Mouse (Mus musculus): ENCODE data around the gene Ftcd.

Gene Ftcd

GRCm38 (mm10) chr10:76575374-76575773, at the start of gene Ftcd:
Gene Ftcd, plus strand, starts transcription at chr10:76575648.
- DNase-seq (ENCODE audit: low spot score), result peak; percentile 33

DNA sequence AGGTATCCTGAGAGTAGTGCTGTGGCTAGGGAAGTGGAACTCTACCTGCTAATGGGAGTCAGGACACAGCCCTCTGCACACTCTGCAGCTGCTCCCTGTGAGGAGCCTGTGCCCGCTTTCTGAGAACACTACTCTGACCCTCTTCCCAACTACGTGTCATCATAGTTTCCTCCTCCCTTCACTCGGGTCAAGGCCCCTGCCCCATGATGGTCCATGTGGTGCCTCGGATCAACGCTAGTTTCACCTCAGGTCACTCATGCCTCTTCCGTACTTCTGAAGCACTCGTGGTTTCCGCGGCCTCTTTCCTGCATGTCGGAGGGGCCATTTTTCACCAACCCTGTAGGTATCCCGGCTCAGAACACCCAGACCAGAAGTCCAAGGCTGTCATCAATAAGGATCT, 44.5 kb upstream of the Ftcd start:
- no peak for DNase-seq (ENCODE audit: low spot score)

- DNase-seq (ENCODE audit: low spot score), result peak; percentile 97
Observed at GRCm38 (mm10) chr10:76531375-76531774, 44.1 kb upstream of the Ftcd start, which contains the start of gene Lss. Gene Lss, plus strand, starts transcription at chr10:76531588.

- no peak for DNase-seq (ENCODE audit: low spot score)
Observed at GRCm38 (mm10) chr10:76531828-76532227, 43.6 kb upstream of the Ftcd start.

DNA sequence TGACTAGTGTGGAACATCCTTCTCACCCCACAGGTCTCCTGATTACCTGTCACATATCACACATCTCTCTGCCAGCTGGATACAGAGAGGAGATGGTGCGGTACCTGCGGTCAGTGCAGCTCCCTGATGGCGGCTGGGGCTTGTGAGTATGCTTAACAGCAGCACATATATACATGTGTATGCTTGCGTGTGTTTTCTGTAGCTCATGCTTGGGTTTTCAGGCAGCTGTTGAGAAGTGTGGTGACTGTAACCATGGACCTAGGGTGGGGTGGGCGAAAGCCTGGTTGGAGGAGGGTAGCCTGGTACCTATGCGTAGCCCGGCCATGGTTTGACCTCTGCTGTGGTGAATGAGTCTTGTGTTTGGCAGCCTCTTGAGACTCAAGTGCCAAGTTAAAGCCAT, 39.9 kb upstream of the Ftcd start:
- no peak for DNase-seq (ENCODE audit: low spot score)

- peak; percentile 51 for DNase-seq (ENCODE audit: low spot score)
Observed at GRCm38 (mm10) chr10:76537619-76538018, 37.8 kb upstream of the Ftcd start.

GRCm38 (mm10) chr10:76541336-76542085, 33.9 kb upstream of the Ftcd start:
- DNase-seq (ENCODE audit: low spot score), result no peak

DNA sequence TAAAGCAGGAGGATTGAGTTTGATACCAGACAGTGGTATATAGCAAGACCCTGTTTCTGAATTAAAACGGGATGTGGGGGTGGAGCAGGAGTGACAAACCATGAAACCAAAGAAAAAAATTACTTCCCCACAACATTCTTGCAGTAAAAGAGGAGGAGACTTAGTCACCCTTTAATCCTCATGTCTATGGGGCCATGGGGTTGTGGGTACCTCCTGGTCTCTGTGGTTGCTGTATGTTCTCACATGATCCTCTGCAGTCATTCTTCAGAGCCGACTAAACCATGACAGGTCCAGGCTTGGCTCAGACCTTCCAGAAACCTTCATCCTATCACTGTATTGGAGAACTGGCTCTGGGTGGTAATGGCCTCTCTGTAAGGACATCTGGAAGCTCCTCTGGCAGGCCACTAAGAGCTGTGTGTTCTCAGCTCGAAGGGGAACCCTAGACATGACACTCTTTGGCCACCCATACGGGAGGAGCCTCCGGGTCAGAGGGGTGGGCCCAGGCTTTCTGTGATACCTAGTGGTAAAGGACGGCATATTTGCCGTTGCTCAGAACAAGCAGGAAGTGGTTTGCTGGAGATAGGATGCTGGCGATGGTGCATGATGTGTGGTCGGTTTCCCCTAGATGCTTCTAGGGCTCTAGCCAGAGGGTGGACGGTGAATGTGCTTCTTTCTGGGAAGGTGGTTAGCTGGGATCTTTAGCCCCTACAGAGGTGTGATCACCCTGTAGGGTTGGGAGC, 32.6 kb upstream of the Ftcd start:
- no peak for DNase-seq (ENCODE audit: low spot score)

GRCm38 (mm10) chr10:76546566-76546965, 28.9 kb upstream of the Ftcd start:
- DNase-seq (ENCODE audit: low spot score), result no peak

- no peak for DNase-seq (ENCODE audit: low spot score)
Observed at GRCm38 (mm10) chr10:76548218-76548617, 27.2 kb upstream of the Ftcd start.

GRCm38 (mm10) chr10:76550458-76550857, 25.0 kb upstream of the Ftcd start:
- no peak for DNase-seq (ENCODE audit: low spot score)

GRCm38 (mm10) chr10:76551556-76551955, 23.9 kb upstream of the Ftcd start:
- DNase-seq (ENCODE audit: low spot score), result no peak

GRCm38 (mm10) chr10:76554061-76554460, 21.4 kb upstream of the Ftcd start:
- DNase-seq (ENCODE audit: low spot score), result no peak

DNA sequence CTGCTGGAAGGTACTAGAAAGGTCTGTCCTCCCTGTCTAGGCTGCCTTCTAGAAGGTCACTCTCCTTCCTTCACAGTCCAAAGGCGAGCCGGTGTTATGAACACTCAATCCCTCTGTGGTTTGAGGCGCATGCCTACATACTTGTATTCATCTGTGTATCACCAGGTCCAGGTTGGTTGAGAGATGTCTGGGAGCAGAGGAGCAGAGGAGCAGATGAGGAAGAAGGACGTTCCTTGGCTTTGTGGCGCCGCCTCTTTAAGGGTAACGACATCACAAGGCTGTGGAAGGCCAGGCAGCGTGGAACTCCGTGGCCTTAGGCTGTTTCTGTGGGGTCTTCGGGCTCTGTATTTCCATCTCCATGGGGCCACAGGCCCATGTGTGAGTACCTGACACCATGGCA, 13.5 kb upstream of the Ftcd start, which contains the start of gene Spatc1l:
Gene Spatc1l (plus strand): TSS at position 301 of the 400 bp plus-strand sequence.
- no peak for DNase-seq (ENCODE audit: low spot score)

GRCm38 (mm10) chr10:76569996-76570685, 5.3 kb upstream of the Ftcd start:
- DNase-seq (ENCODE audit: low spot score), result peak; percentile 37

- DNase-seq (ENCODE audit: low spot score), result no peak
Observed at GRCm38 (mm10) chr10:76571070-76571469, 4.4 kb upstream of the Ftcd start.

DNA sequence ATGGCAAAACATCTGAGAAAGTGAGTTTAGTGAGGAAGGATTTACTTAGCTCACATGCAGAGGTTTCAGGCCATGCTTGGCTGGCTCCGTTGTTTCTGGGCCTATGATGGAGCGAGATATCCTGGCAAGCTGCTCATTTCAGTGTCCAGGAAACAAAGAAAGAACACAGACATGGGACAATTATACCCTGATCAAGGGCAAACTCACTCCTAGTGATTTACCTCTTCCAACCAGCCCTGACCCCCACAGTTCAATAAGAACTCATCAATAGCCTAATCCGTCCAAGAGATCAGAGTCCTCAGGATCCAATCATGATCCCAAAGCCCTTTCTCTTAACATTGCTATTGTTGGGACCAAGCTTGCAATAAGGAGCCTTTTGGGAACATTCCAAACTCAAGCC, 3.3 kb upstream of the Ftcd start:
- DNase-seq (ENCODE audit: low spot score), result no peak

GRCm38 (mm10) chr10:76576920-76577319, 1.5 kb downstream of the Ftcd start:
- peak; percentile 51 for DNase-seq (ENCODE audit: low spot score)

DNA sequence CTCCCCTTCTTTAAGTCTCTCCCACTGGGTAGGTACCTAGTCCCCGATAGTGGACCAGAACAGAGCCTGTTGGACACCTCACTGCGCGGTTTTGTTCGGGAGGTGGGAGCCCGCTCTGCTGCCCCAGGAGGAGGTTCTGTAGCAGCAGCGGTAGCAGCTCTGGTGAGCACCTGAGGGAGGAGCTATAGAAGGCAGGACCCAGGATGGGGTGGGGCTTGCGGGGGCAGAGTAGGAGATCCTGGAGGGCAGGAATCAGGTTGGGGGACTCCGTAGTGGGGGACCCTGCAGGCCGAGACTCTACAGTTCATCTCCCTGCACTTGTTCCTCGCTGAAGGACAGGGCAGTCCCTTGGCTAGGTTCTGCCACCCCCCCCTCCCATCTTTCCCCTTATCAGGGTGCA, 8.7 kb downstream of the Ftcd start:
- no peak for DNase-seq (ENCODE audit: low spot score)

GRCm38 (mm10) chr10:76586190-76586589, 10.7 kb downstream of the Ftcd start:
- no peak for DNase-seq (ENCODE audit: low spot score)

- no peak for DNase-seq (ENCODE audit: low spot score)
Observed at GRCm38 (mm10) chr10:76590197-76590596, 14.7 kb downstream of the Ftcd start.

DNA sequence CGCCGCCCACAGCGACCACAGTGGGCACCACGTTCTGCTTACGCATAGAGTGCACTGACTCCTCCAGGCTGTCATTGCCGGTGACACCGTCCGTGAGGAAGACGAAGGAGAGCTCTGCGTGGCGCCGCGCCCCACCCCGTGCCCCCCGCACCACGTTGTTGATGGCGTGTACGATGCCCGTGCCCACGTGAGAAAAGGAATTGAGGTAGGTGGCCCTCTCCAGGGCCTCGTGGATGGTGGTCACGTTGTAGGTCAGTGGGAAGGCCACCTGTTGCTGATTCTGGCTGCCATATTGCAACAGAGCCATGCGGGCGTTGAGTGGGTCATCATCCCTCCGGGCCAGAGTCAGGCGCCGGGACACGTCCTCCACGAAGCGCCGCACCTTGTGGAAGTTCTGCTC, 20.9 kb downstream of the Ftcd start:
- DNase-seq (ENCODE audit: low spot score), result no peak

- DNase-seq (ENCODE audit: low spot score), result no peak
Observed at GRCm38 (mm10) chr10:76602690-76603089, 27.2 kb downstream of the Ftcd start.
